Mouse (Mus musculus): ENCODE measurements around the gene Il1rap. TPM values are rescaled to one million over a fixed set of nuclear protein-coding genes. Genes with fewer than 3 reads are reported as not detected.

Gene Il1rap
- polyA plus RNA-seq, 1 experiment from 2014 or later: 11.1 TPM

DNA sequence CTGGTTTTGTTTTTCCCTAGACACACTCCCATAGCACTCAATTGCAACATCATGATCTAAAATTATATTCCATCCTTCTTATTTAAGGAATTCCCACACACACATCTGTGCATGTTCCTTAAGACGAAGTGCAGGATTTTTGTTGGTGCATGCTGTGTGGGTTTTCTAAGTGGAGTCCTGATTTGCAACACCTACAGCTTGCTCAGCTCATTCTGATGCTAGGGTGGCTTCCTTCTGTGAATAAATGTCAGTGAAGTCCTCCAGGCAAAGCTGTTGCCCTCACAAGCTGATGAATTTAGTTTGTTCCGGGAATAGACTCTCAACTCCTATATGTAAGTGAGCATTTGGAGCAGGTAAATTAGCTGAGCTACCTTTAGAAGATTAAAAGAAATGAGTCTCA lies 194.5 kb downstream of the Il1rap start:
- no peak overlapping the region for H3K4me3 ChIP-seq (replicated peaks)
- no peak overlapping the region for H3K27ac ChIP-seq
- H3K36me3 ChIP-seq: no peaks in the 10 kb centered on the region
- H3K9ac ChIP-seq: no peak overlapping the region
- WGBS: 86% methylated on average over 2 of the region's 2 CpGs
- H3K4me1 ChIP-seq: no peaks in the 10 kb centered on the region
- no peak overlapping the region for H3K4me2 ChIP-seq
- no peak for ATAC-seq (replicated peaks; ENCODE audit: low FRiP score)
- H3K27me3 ChIP-seq: no peaks in the 10 kb centered on the region
- no peaks in the 10 kb centered on the region for H3K9me3 ChIP-seq (replicated peaks)

DNA sequence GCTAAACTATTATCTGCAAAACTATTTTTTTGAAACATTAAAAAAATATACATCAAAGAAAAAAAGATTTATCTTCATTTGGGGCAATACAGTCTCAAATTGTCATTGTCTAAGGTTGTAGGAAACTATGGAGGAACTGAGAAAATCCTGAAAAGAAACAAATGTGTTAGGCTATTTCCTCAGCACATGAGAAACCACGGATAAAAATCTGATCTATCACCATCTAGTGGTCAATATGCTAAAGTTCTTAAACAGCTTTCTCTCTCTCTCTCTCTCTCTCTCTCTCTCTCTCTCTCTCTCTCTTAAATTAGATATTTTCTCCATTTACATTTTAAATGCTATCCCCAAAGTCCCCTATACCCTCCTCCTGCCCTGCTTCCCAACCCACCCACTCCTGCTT lies 195.6 kb downstream of the Il1rap start:
- Histone ChIP-seq H3K4me3 (replicated peaks) (no peak overlapping the region), H3K4me1 (no peaks in the 10 kb centered on the region), H3K36me3 (no peaks in the 10 kb centered on the region), H3K27me3 (no peaks in the 10 kb centered on the region), H3K27ac (no peak overlapping the region), H3K9me3 (replicated peaks) (no peaks in the 10 kb centered on the region), H3K9ac (no peak overlapping the region), H3K4me2 (no peak overlapping the region)
- 10% methylated on average over 1 of the region's 1 CpGs for WGBS
- no peak for ATAC-seq (replicated peaks; ENCODE audit: low FRiP score)

Other genes starting within 250 kb of the Il1rap start
- gene Cldn1, start 209.9 kb upstream of the Il1rap start, polyA plus RNA-seq (2015; fragmentation: Nextera tagmentation; extraction: Ambion mirVana): 34.8 and 35.6 TPM in 2 replicates
- gene Cldn16, start 118.6 kb upstream of the Il1rap start, polyA plus RNA-seq (2015; fragmentation: Nextera tagmentation; extraction: Ambion mirVana): 4.4 and 4.9 TPM in 2 replicates
- not detected in 2 replicates for gene Tmem207, start 54.9 kb upstream of the Il1rap start, polyA plus RNA-seq (2015; fragmentation: Nextera tagmentation; extraction: Ambion mirVana)

Measured in kidney, embryonic 15.5 days (tissue).